Mouse (Mus musculus) C2C12 (cell line): ENCODE measurements at regions not wholly inside any gene's neighbourhood (a gene's known extent, or its start where the extent isn't known, plus 50 kb on each side); places are given as distances from the start of the nearest gene placed in this dataset.

Source experiments
- CEBPB ChIP-seq: IDR thresholded peaks from one replicate; pipeline ENCODE4 v1.6.1; 2011; ENCODE audit warnings: low read depth, mild to moderate bottlenecking, control low read depth, moderate library complexity
- CTCF ChIP-seq: IDR thresholded peaks from one replicate; pipeline ENCODE4 v1.5.1; 2011; ENCODE audit not compliant: control insufficient read depth, insufficient read depth, insufficient read length
- MAX ChIP-seq: IDR thresholded peaks from one replicate; pipeline ENCODE4 v1.6.1; 2011; ENCODE audit warnings: mild to moderate bottlenecking, control low read depth
- MYOD1 ChIP-seq: IDR thresholded peaks from one replicate; pipeline ENCODE4 v1.6.1; 2011; ENCODE audit warnings: low read depth; ENCODE audit not compliant: control insufficient read depth, insufficient read length
- MYOG ChIP-seq: IDR thresholded peaks from one replicate; pipeline ENCODE4 v1.6.1; 2011; ENCODE audit not compliant: control insufficient read depth, insufficient read length; ENCODE audit errors: extremely low read depth
- USF1 ChIP-seq: IDR thresholded peaks from one replicate; pipeline ENCODE4 v1.6.1; 2011; ENCODE audit warnings: low read depth, mild to moderate bottlenecking, control low read depth, moderate library complexity

GRCm38 (mm10) chr1:34678734-34679068, 99.2 kb downstream of the Amer3 start:
- TF ChIP-seq CTCF (no peak), MYOD1 (no peak), USF1 (no peak), CEBPB (no peak), MYOG (no peak), MAX (no peak)
